Mouse (Mus musculus) cerebellum, adult 2 months (tissue): ENCODE measurements around the gene Alkal2.

Source experiments
- CTCF ChIP-seq: fragments of 200-500 bp; IDR thresholded peaks from 2 replicates; pipeline ENCODE4 v1.5.1; 2011; ENCODE audit warnings: low read depth, mild to moderate bottlenecking, control low read depth, low read length, moderate library complexity, borderline replicate concordance; ENCODE audit not compliant: insufficient read depth
- POLR2A ChIP-seq: fragments of 200-500 bp; IDR thresholded peaks from 2 replicates; pipeline ENCODE4 v1.6.1; 2011; ENCODE audit warnings: low read length, control low read depth, borderline replicate concordance; ENCODE audit not compliant: insufficient read depth

DNA sequence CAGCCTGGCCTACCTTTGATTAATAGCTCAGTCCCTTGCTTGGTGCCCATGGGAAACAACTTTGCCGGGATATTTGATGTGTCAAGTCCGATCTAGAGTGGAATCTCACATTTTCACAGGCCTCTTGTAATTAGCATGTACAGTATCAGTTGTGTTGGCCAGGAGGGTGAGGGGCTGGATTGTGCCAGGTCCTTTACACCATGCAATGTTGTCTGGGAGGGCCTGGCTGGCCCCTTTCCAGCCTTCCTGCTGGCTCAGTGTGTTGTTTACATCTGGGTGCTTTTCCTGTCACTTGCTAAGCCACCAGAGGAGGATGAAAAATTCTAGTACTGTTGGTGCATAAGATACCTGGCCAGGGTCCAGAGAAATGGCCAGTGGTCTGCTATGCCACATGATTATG lies 19.8 kb upstream of the Alkal2 start:
- no peak for TF ChIP-seq CTCF
- TF ChIP-seq POLR2A = no peak
